8 mouse cellular contexts compared by ENCODE assay signal in genomic region chr12:84053173-84053572, GRCm38 (mm10). TPM values are rescaled to one million over a fixed set of nuclear protein-coding genes. Genes with fewer than 3 reads are reported as not detected.
DNase-seq lines count a peak whose midpoint lies in the region; ATAC-seq and TF ChIP-seq lines count a peak whose summit lies in the region.

No protein-coding gene starts in this region.

- DNase-seq in heart, adult 18-20 months, result no peak
- DNase-seq in heart, postnatal 10 days, result peak; percentile 16 to 30
- no peak for DNase-seq in layer of hippocampus, adult 9-11 months
- DNase-seq in ovary, adult 18-20 months (ENCODE audit: low spot score), result no peak
- DNase-seq in frontal cortex, postnatal 36 days (ENCODE audit: low spot score in 2 of 2), result no peak

- peaks cover 25% of the 10 kb centered on the region for H3K27me3 ChIP-seq in heart, embryonic 12.5 days (replicated peaks)
- peaks cover 20% of the 10 kb centered on the region for H3K27me3 ChIP-seq in midbrain, embryonic 12.5 days

- H3K4me1 ChIP-seq in heart, embryonic 12.5 days (replicated peaks), result peaks cover 8% of the 10 kb centered on the region; the same call in 1 of the 2 replicates
- peaks cover 2% of the 10 kb centered on the region; the same call in 1 of the 2 replicates for H3K4me1 ChIP-seq in cortical plate, adult 2 months (ENCODE audit: control insufficient read depth, insufficient read depth, low read length)
- 0 out of 2 replicates have a peak, but pooled peaks cover 3% of the 10 kb centered on the region for H3K4me1 ChIP-seq in midbrain, embryonic 12.5 days

- intact Hi-C loops in heart, postnatal 10 days (cut with DNase I), result no loop called here

- H3K27ac ChIP-seq in heart, embryonic 12.5 days (ENCODE audit: poor library complexity, severe bottlenecking), result no peak overlapping the region
- H3K27ac ChIP-seq in cortical plate, adult 2 months (ENCODE audit: insufficient read depth, low read length), result no peak overlapping the region
- no peak overlapping the region for H3K27ac ChIP-seq in midbrain, embryonic 12.5 days (replicated peaks)

- no peak for TF ChIP-seq CTCF in cortical plate, adult 2 months (IDR thresholded peaks at IDR 0.05; ENCODE audit: extremely low read depth, insufficient read depth, low read length)

- peak overlapping the region; percentile 71 for H3K9ac ChIP-seq in heart, embryonic 12.5 days
- H3K9ac ChIP-seq in midbrain, embryonic 12.5 days (replicated peaks), result peak overlapping the region; percentile 52

- no peak for TF ChIP-seq POLR2A in cortical plate, adult 2 months (IDR thresholded peaks at IDR 0.05; ENCODE audit: extremely low read depth, insufficient read depth, low read length)

- H3K9me3 ChIP-seq in heart, embryonic 12.5 days (replicated peaks), result peaks cover 4% of the 10 kb centered on the region; the same call in 1 of the 2 replicates
- 0 out of 2 replicates have a peak, but pooled peaks cover 3% of the 10 kb centered on the region for H3K9me3 ChIP-seq in midbrain, embryonic 12.5 days

- H3K4me3 ChIP-seq in heart, embryonic 12.5 days, result peak overlapping the region; percentile 44
- H3K4me3 ChIP-seq in cortical plate, adult 2 months (ENCODE audit: insufficient read depth, low read length), result peak overlapping the region; percentile 51
- H3K4me3 ChIP-seq in midbrain, embryonic 12.5 days, result peak overlapping the region; percentile 49

- peak overlapping the region; percentile 69 for H3K4me2 ChIP-seq in heart, embryonic 12.5 days
- peak overlapping the region; percentile 67 for H3K4me2 ChIP-seq in midbrain, embryonic 12.5 days (replicated peaks)

- ATAC-seq in heart, embryonic 12.5 days (ENCODE audit: insufficient number of reproducible peaks, low FRiP score), result no peak
- no peak for ATAC-seq in midbrain, embryonic 12.5 days (ENCODE audit: low FRiP score, low read depth)

- 6% methylated on average over 16 of the region's 16 CpGs for WGBS in heart, embryonic 12.5 days
- 13% methylated on average over 16 of the region's 16 CpGs for WGBS in midbrain, embryonic 12.5 days

- no peaks in the 10 kb centered on the region for H3K36me3 ChIP-seq in heart, embryonic 12.5 days
- H3K36me3 ChIP-seq in midbrain, embryonic 12.5 days, result no peaks in the 10 kb centered on the region

RNA-seq across cellular contexts. Expression of gene Acot3, which starts 1.2 kb away (rescaled TPM):
- 0.27 and 0.64 TPM in 2 replicates for polyA plus RNA-seq in heart, embryonic 12.5 days (2016; fragmentation: Nextera tagmentation; extraction: Ambion mirVana)
- 1 to 10 TPM in 1 of 2 experiments, under 1 TPM in 1; 0.69 to 1.0 TPM for total RNA-seq in heart, adult 18-20 months (2021)
- polyA plus RNA-seq in cortical plate, adult 2 months (2012; rRNA removed), result 1.3 and 1.9 TPM in 2 replicates
- total RNA-seq in heart, postnatal 10 days (2021), result 1 to 10 TPM; 2.6 to 3.7 TPM
- polyA plus RNA-seq in midbrain, embryonic 12.5 days (2016; fragmentation: Nextera tagmentation; extraction: Ambion mirVana), result 0.58 and 0.61 TPM in 2 replicates

RNA-seq across cellular contexts. Expression of gene Gm49366, which starts 14.4 kb away (rescaled TPM):
- polyA plus RNA-seq in heart, embryonic 12.5 days (2016; fragmentation: Nextera tagmentation; extraction: Ambion mirVana), result not detected in 2 replicates
- total RNA-seq in heart, adult 18-20 months (2021), result under 1 TPM in 1 of 2 experiments, not detected in 1; 0.94 TPM
- polyA plus RNA-seq in cortical plate, adult 2 months (2012; rRNA removed), result not detected in 2 replicates
- total RNA-seq in heart, postnatal 10 days (2021), result not detected
- not detected in 2 replicates for polyA plus RNA-seq in midbrain, embryonic 12.5 days (2016; fragmentation: Nextera tagmentation; extraction: Ambion mirVana)

RNA-seq across cellular contexts. Expression of gene Acot4, which starts 15.0 kb away (rescaled TPM):
- 0.36 and 0.64 TPM in 2 replicates for polyA plus RNA-seq in heart, embryonic 12.5 days (2016; fragmentation: Nextera tagmentation; extraction: Ambion mirVana)
- total RNA-seq in heart, adult 18-20 months (2021), result 1 to 10 TPM in 1 of 2 experiments, under 1 TPM in 1; 0.80 to 1.4 TPM
- polyA plus RNA-seq in cortical plate, adult 2 months (2012; rRNA removed), result 1.5 and 1.9 TPM in 2 replicates
- 1 to 10 TPM; 1.6 to 2.0 TPM for total RNA-seq in heart, postnatal 10 days (2021)
- 0.18 and 0.67 TPM in 2 replicates for polyA plus RNA-seq in midbrain, embryonic 12.5 days (2016; fragmentation: Nextera tagmentation; extraction: Ambion mirVana)

RNA-seq across cellular contexts. Expression of gene Acot5, which starts 16.0 kb away (rescaled TPM):
- 0.22 TPM in 1 of 2 replicates, not detected in the other for polyA plus RNA-seq in heart, embryonic 12.5 days (2016; fragmentation: Nextera tagmentation; extraction: Ambion mirVana)
- total RNA-seq in heart, adult 18-20 months (2021), result under 1 TPM in 1 of 2 experiments, not detected in 1; 0.41 TPM
- 4.1 and 4.2 TPM in 2 replicates for polyA plus RNA-seq in cortical plate, adult 2 months (2012; rRNA removed)
- total RNA-seq in heart, postnatal 10 days (2021), result not detected
- not detected in 2 replicates for polyA plus RNA-seq in midbrain, embryonic 12.5 days (2016; fragmentation: Nextera tagmentation; extraction: Ambion mirVana)

RNA-seq across cellular contexts. Expression of gene Acot1, which starts 43.9 kb away (rescaled TPM):
- 20.0 and 21.3 TPM in 2 replicates for polyA plus RNA-seq in heart, embryonic 12.5 days (2016; fragmentation: Nextera tagmentation; extraction: Ambion mirVana)
- 10 to 100 TPM; 39.0 to 51.3 TPM for total RNA-seq in heart, adult 18-20 months (2021)
- polyA plus RNA-seq in cortical plate, adult 2 months (2012; rRNA removed), result 15.5 and 16.4 TPM in 2 replicates
- total RNA-seq in heart, postnatal 10 days (2021), result 100 to 1,000 TPM; 127 to 159 TPM
- 44.3 and 50.8 TPM in 2 replicates for polyA plus RNA-seq in midbrain, embryonic 12.5 days (2016; fragmentation: Nextera tagmentation; extraction: Ambion mirVana)

Comparison
In these comparisons a context has a peak if more than half of its experiments do, and no peak if none do; other contexts are left out.
1. DNase-seq: peak in heart, postnatal 10 days (2 of 2); none in heart, adult 18-20 months (0 of 2), layer of hippocampus, adult 9-11 months (single experiment), ovary, adult 18-20 months (single experiment) and frontal cortex, postnatal 36 days (0 of 2).
2. Peak in every context shown above with its lines, with median percentiles within 50 percentile points of each other: H3K4me3 ChIP-seq.